Mouse (Mus musculus) bone marrow, adult 2 months (tissue): ENCODE measurements around the gene Smarca5. TPM values are rescaled to one million over a fixed set of nuclear protein-coding genes. Genes with fewer than 3 reads are reported as not detected.

Experiments
- H3K27ac ChIP-seq: fragments of 200-500 bp; 2 replicates; pipeline ENCODE4 v1.5.1; 2012; ENCODE audit warnings: low read depth, mild to moderate bottlenecking, control low read depth, inconsistent platforms, low read length; ENCODE audit not compliant: control insufficient read depth, poor library complexity, insufficient read depth
- H3K4me1 ChIP-seq: fragments of 200-500 bp; 2 replicates; pipeline ENCODE4 v1.6.1; 2011; ENCODE audit warnings: low read length; ENCODE audit not compliant: control insufficient read depth, insufficient read depth
- H3K4me3 ChIP-seq: fragments of 200-500 bp; replicated peaks from 2 replicates; pipeline ENCODE3; 2011; ENCODE audit warnings: mild to moderate bottlenecking, low read depth, low read length, control low read depth; ENCODE audit not compliant: control insufficient read depth
- CTCF ChIP-seq: fragments of 200-500 bp; IDR thresholded peaks from 2 replicates; pipeline ENCODE4 v1.5.1; 2011; ENCODE audit warnings: low read length, control low read depth; ENCODE audit not compliant: control insufficient read depth, insufficient read depth
- POLR2A ChIP-seq: fragments of 200-500 bp; IDR thresholded peaks from 2 replicates; pipeline ENCODE4 v1.6.1; 2011; ENCODE audit warnings: low read depth, mild to moderate bottlenecking, control low read depth, low read length, borderline replicate concordance; ENCODE audit not compliant: control insufficient read depth
- WGBS: fragments of 180-500 bp; shearing (Covaris S2); methylation state at CpG from one replicate; pipeline ENCODE4 v1.1.7; 2018; 5-methylcytosine and 5-hydroxymethylcytosine counted together
- polyA plus RNA-seq: library from polyadenylated mRNA; stranded (reverse); fragments of >200 nt; gene quantifications from 2 replicates; pipeline ENCODE4 v1.2.4, GENCODE M21; 2011; ENCODE audit warnings: low replicate concordance; ENCODE audit not compliant: missing spikeins, insufficient read depth, insufficient read length

Smarca5 gene
- polyA plus RNA-seq, 1 experiment: 31.8 TPM

DNA sequence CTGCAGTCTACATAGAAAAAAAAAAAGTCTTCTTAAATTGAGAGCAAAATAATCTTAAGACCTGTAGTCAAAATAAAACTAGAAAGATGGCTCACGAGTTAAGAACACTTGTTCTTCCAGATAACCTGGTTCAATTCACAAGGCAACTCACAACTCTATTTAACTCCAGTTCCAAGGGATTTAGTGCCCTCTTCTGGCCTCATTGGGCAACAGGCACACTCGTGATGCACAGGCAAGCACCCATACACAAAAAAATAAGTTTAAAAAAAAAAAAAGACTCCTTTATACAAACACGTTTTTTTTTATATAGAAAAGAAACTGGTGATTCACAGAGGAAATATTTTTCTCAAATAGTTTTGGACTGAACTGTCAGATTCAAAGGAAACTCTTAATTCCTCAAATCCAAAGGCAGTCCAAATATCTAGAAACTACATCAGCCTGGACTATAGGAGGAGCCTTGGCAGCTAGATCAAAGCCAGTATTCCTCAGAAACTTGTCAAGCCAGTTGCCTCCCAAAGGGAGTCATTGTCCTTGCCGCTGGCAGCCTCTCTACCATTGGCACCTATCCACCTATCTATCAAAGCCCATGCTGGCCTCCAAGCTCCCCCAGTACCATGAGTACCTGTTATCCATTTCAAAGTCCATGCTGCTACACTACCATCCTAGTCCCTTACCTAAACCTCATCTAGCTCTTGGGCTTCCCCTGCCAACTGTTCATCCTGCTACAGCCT, 28.5 kb downstream of the Smarca5 start:
- 80% methylated on average over 4 of the region's 4 CpGs for WGBS
- Histone ChIP-seq H3K4me1 (no peaks in the 10 kb centered on the region), H3K27ac (no peak overlapping the region), H3K4me3 (no peak overlapping the region)
- no peak for TF ChIP-seq CTCF
- no peak for TF ChIP-seq POLR2A

DNA sequence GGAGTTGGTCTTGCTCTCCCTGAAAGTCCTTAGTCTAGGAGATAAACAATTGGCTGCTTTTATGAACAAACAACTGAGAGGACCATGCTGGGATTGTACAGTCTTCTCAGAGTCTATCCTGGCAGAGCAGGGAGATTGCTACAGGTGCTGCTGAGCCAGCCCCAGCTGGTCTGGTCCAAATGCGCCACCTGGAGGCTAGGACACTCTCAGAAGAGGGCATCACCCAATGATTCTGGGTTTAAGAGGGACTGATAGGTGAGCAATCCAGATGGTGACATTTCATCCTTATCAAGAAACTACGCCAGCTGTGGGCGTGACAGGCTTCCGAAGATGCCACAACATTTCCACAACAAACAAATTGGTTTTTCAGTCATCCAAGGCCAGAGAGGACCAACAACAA, 51.2 kb downstream of the Smarca5 start:
- H3K27ac ChIP-seq: no peak overlapping the region
- TF ChIP-seq CTCF (peak; percentile 78), POLR2A (no peak)
- H3K4me1 ChIP-seq: no peaks in the 10 kb centered on the region; the same call in 1 of the 2 replicates
- WGBS: 32% methylated on average over 4 of the region's 4 CpGs
- no peak overlapping the region for H3K4me3 ChIP-seq

DNA sequence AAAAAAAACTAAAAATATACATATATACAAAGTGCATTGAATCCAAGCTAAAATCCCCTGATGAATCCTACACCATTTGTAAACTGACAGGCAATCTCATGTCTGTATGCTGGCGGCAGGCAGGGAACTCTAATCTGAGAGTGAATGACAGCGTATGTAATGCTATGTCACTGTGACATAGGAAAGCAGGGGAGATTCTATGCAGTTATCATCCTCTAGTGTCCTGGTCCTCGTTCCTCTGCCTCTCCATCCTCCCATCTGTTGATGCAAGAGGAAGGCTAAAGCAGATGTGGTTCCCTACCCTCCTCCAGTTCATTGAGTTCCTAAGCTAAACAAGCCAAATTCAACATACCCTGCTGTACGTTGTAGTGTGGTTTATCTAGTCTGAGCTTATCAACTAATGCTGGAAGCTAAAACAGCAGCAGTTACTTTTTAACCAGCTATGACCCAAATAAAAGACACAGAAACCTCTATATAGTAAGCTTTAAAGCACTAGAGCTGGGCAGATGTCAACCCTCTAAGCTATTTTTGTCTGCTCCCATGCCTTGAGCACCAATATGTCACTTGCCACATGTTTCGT, 55.5 kb downstream of the Smarca5 start:
- Histone ChIP-seq H3K4me1 (no peaks in the 10 kb centered on the region; the same call in 1 of the 2 replicates), H3K4me3 (no peak overlapping the region), H3K27ac (no peak overlapping the region)
- 52% methylated on average over 5 of the region's 5 CpGs for WGBS
- no peak for TF ChIP-seq CTCF
- TF ChIP-seq POLR2A: no peak

DNA sequence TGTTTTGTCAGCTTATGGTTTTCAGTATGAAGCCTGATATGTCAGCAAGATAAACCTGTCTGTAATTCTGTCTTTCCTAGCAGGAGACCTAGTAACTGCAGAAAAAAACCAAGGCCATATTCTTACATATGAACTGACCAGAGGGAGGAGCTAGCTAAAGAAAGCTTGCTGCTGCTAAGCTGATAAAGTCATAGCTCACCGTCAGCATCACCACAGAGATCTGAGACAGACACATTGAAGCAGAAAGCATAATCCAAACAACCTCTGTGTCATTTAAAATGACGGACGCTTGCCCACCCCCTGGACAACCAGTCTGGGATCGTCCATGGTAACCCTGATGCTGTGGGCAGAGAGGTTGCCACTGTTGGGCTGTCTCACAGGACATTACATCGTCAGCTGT, 56.7 kb downstream of the Smarca5 start:
- Histone ChIP-seq H3K4me3 (no peak overlapping the region), H3K4me1 (no peaks in the 10 kb centered on the region; the same call in 1 of the 2 replicates), H3K27ac (0 out of 2 replicates have a peak overlapping the region, but pooled peaks have one; percentile 23)
- WGBS: 68% methylated on average over 5 of the region's 5 CpGs
- TF ChIP-seq POLR2A: no peak

DNA sequence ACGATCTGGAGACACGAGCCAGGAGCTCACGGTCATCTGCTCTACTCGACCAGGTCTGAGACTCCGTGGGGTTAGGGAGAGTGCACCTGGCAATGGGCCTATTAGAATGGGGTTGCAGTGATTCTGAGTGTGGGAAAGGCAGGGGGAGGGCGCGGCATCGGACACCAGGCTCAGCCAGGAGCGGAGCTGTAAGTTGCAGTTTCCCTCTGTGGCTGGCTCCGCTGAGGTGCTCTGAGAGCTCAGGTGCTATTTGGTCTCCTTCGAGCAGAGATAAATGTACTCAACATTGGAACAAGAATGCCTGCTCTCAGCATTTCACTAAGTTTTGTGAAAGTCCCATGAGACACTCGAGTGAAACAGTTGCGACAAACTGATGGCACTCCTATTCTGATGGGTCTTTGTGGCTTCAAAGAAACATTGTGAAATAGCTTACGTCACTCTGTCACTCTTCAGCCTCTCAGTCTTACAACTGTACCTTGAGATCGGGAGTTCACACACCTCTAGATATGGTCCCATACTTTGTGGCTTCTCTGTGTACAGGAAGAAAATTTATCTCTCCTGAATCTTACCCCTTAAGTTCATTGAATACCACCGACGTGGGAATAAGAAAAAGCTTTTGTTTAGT, 69.9 kb downstream of the Smarca5 start:
- H3K4me3 ChIP-seq: no peak overlapping the region
- H3K4me1 ChIP-seq: no peaks in the 10 kb centered on the region
- TF ChIP-seq CTCF: no peak
- no peak for TF ChIP-seq POLR2A
- no peak overlapping the region for H3K27ac ChIP-seq
- WGBS: 65% methylated on average over 17 of the region's 17 CpGs

DNA sequence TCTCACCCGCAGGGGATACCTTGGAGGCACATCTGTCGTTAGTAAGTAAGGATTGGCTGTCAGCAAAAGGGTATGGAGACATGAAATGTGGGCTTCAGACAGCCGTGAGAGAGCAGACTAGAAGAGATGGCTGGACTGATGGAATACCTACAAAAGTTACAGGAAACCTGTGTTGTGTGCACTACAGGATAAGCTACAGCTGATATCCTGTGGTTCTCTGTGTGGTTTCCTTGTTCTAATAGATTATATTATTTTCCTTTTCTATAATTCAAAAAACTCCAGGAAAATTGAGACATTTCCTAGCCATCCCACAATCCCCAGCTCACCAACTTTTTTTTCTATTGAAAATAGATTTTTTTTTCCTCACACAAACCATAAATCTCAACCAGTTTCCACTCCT, 75.8 kb downstream of the Smarca5 start:
- TF ChIP-seq POLR2A: no peak
- no peak for TF ChIP-seq CTCF
- WGBS: 9% methylated on average over 3 of the region's 3 CpGs
- Histone ChIP-seq H3K4me3 (no peak overlapping the region), H3K27ac (no peak overlapping the region), H3K4me1 (no peaks in the 10 kb centered on the region)

DNA sequence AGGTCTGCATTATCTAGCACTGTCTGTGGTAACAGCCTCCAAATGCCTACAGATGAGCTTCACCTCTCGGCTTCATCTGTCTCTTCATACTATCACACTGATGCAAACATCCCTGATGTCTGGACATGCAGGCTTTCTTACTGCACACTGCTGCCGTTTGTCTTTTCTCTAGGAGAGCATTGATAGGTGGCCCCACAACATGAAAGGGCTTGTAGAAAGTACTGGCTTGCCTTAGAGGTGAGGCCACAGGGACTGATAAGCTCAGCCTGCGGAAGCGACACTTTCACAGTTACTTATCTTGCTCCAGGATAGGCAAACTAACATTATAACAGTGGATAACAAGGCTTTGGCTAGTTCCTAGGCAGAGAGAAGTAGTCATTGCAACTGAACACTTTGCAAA, 78.2 kb downstream of the Smarca5 start:
- no peak overlapping the region for H3K4me3 ChIP-seq
- TF ChIP-seq CTCF (no peak), POLR2A (no peak)
- WGBS: 54% methylated on average over 4 of the region's 4 CpGs
- H3K27ac ChIP-seq: no peak overlapping the region
- no peaks in the 10 kb centered on the region for H3K4me1 ChIP-seq

DNA sequence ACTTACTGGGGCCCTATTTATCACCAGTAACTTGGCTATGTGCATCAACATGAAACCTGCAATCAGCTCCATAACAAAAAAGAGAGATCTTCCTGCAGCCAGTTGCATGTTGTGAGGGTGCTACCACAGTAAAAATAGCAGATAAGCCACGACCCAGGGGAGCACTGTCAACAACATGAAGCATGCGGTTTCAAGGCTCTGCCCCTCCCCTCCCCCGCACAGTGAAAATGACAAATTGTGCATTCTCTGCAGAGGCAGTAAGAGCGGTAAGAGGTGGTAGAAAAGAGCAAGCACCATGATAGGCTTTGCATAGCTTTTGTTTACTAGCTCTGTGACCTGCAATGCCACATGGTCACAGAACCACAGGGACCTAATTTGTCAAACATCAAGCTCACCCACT, 81.7 kb downstream of the Smarca5 start:
- TF ChIP-seq POLR2A: no peak
- no peak for TF ChIP-seq CTCF

More for the DNA sequence above, 81.7 kb downstream of the Smarca5 start:
- Histone ChIP-seq H3K4me3 (no peak overlapping the region), H3K4me1 (no peaks in the 10 kb centered on the region), H3K27ac (no peak overlapping the region)
- 31% methylated on average over 4 of the region's 4 CpGs for WGBS

Other genes with a start within 250 kb of the Smarca5 start
- gene Gypa, start 245.7 kb downstream of the Smarca5 start, polyA plus RNA-seq: 235 and 524 TPM in 2 replicates
- gene Frem3, start 128.4 kb downstream of the Smarca5 start, polyA plus RNA-seq: not detected in 2 replicates
- gene Gab1, start 141.0 kb upstream of the Smarca5 start, polyA plus RNA-seq: 3.5 and 13.6 TPM in 2 replicates